Mouse (Mus musculus) midbrain, postnatal 0 days (tissue): Measurements from ENCODE around the gene Ubxn6. TPM values are rescaled to one million over a fixed set of nuclear protein-coding genes. Genes with fewer than 3 reads are reported as not detected.
"Not testable (repeated sequence)": the region's sequence is repeated elsewhere in the genome, so short reads cannot be mapped to it uniquely, and the experiment has no call there.

Source experiments
- ATAC-seq: fragments of 200-750 bp; cut with Nextera tagmentation; 2 replicates; pipeline ENCODE4 v1.8.0; 2017; ENCODE audit warnings: moderate number of reproducible peaks, mild to moderate bottlenecking, moderate TSS enrichment, moderate library complexity; ENCODE audit not compliant: low FRiP score
- DNase-seq: peaks from one replicate; pipeline ENCODE4 v3.0.0-alpha.2; 2015; ENCODE audit warnings: low spot score
- H3K27ac ChIP-seq: fragments of 300-500 bp; sonication (generic); 2 replicates; pipeline ENCODE4 v1.5.1; 2014; ENCODE audit warnings: low read depth, mild to moderate bottlenecking, low read length, mixed read lengths
- H3K27me3 ChIP-seq: fragments of 300-500 bp; sonication (generic); 2 replicates; pipeline ENCODE4 v1.6.1; 2014; ENCODE audit warnings: low read length, control low read depth, mixed read lengths; ENCODE audit not compliant: insufficient read depth
- H3K36me3 ChIP-seq: fragments of 300-500 bp; sonication (generic); 2 replicates; pipeline ENCODE4 v1.6.1; 2014; ENCODE audit warnings: low read length, control low read depth, mixed read lengths; ENCODE audit not compliant: insufficient read depth
- H3K4me1 ChIP-seq: fragments of 300-500 bp; sonication (generic); 2 replicates; pipeline ENCODE4 v1.6.1; 2014; ENCODE audit warnings: mild to moderate bottlenecking, control low read depth, antibody characterized with exemption, low read length, mixed read lengths; ENCODE audit not compliant: insufficient read depth
- H3K4me2 ChIP-seq: fragments of 300-500 bp; sonication (generic); 2 replicates; pipeline ENCODE4 v1.6.1; 2014; ENCODE audit warnings: low read depth, mild to moderate bottlenecking, low read length, mixed read lengths; ENCODE audit not compliant: poor library complexity, severe bottlenecking
- H3K4me3 ChIP-seq: fragments of 300-500 bp; sonication (generic); 2 replicates; pipeline ENCODE4 v1.5.1; 2014; ENCODE audit warnings: low read depth, mild to moderate bottlenecking, low read length, moderate library complexity
- H3K9ac ChIP-seq: fragments of 300-500 bp; sonication (generic); replicated peaks from 2 replicates; pipeline ENCODE4 v1.6.1; 2014; ENCODE audit warnings: mild to moderate bottlenecking, low read length, moderate library complexity, mixed read lengths; ENCODE audit not compliant: poor library complexity, severe bottlenecking
- H3K9me3 ChIP-seq: fragments of 300-500 bp; sonication (generic); 2 replicates; pipeline ENCODE4 v1.6.1; 2016; ENCODE audit warnings: low read length, control low read depth
- CTCF ChIP-seq: IDR thresholded peaks from 2 replicates; pipeline ENCODE4 v1.5.1; 2016; ENCODE audit warnings: antibody characterized with exemption, mild to moderate bottlenecking
- WGBS: fragments of 180-500 bp; shearing (Covaris S2); extraction: QIAGEN DNeasy Blood & Tissue Kit; methylation state at CpG from one replicate; pipeline ENCODE4 v1.1.7; 2014; 5-methylcytosine and 5-hydroxymethylcytosine counted together
- polyA plus RNA-seq: library from polyadenylated mRNA; unstranded; fragments of >200 nt; fragmentation: Nextera tagmentation; extraction: Ambion mirVana; gene quantifications from 2 replicates; pipeline ENCODE4 v1.2.1, GENCODE M21; 2015
- total RNA-seq: library from RNA; depleted of rRNA; stranded (reverse); fragments of >200 nt; gene quantifications from 2 replicates; pipeline ENCODE4 v1.2.3, GENCODE M21; 2014

The Ubxn6 gene
- total and polyA plus RNA-seq, 2 experiments from 2014 or later: 76.9 to 84.8 TPM

- H3K4me1 ChIP-seq: peaks cover 10% of the 10 kb centered on the region; the same call in 1 of the 2 replicates
- no peak overlapping the region for H3K27ac ChIP-seq
- TF ChIP-seq CTCF: no peak
- no peaks in the 10 kb centered on the region for H3K9me3 ChIP-seq
- no peak overlapping the region for H3K9ac ChIP-seq
- DNase-seq (no peak), ATAC-seq (no peak)
- H3K4me3 ChIP-seq: no peak overlapping the region
- H3K27me3 ChIP-seq: no peaks in the 10 kb centered on the region
- H3K36me3 ChIP-seq: peaks cover 52% of the 10 kb centered on the region
- H3K4me2 ChIP-seq: no peak overlapping the region
Measured at GRCm38 (mm10) chr17:56071126-56071525, 3.7 kb downstream of the Ubxn6 start.

GRCm38 (mm10) chr17:56069066-56069465 lies 5.8 kb downstream of the Ubxn6 start:
- no peak overlapping the region for H3K4me3 ChIP-seq
- WGBS: 96% methylated on average over 14 of the region's 14 CpGs
- H3K36me3 ChIP-seq: peaks cover 60% of the 10 kb centered on the region
- no peak for TF ChIP-seq CTCF
- no peak overlapping the region for H3K27ac ChIP-seq
- no peaks in the 10 kb centered on the region for H3K9me3 ChIP-seq
- peaks cover 3% of the 10 kb centered on the region; the same call in 1 of the 2 replicates for H3K4me1 ChIP-seq
- H3K27me3 ChIP-seq: no peaks in the 10 kb centered on the region
- no peak overlapping the region for H3K9ac ChIP-seq
- ATAC-seq (no peak), DNase-seq (no peak)
- H3K4me2 ChIP-seq: no peak overlapping the region

GRCm38 (mm10) chr17:56066451-56066850 lies 8.4 kb downstream of the Ubxn6 start:
- Histone ChIP-seq H3K9ac (no peak overlapping the region), H3K9me3 (no peaks in the 10 kb centered on the region), H3K27me3 (no peaks in the 10 kb centered on the region), H3K4me1 (no peaks in the 10 kb centered on the region), H3K4me2 (no peak overlapping the region), H3K36me3 (peaks cover 55% of the 10 kb centered on the region), H3K27ac (no peak overlapping the region), H3K4me3 (no peak overlapping the region)
- no peak for TF ChIP-seq CTCF
- ATAC-seq (no peak), DNase-seq (no peak)

GRCm38 (mm10) chr17:56065715-56066114 lies 9.1 kb downstream of the Ubxn6 start:
- H3K36me3 ChIP-seq: peaks cover 49% of the 10 kb centered on the region
- peak; percentile 40 for TF ChIP-seq CTCF
- not testable (repeated sequence) for H3K4me1 ChIP-seq, H3K9ac ChIP-seq, H3K27me3 ChIP-seq, H3K4me2 ChIP-seq, DNase-seq, H3K27ac ChIP-seq, H3K4me3 ChIP-seq, ATAC-seq, H3K9me3 ChIP-seq
- 88% methylated on average over 6 of the region's 6 CpGs for WGBS

GRCm38 (mm10) chr17:56062081-56062480 lies 12.7 kb downstream of the Ubxn6 start:
- ATAC-seq (no peak), DNase-seq (no peak)
- Histone ChIP-seq H3K9ac (no peak overlapping the region), H3K4me1 (no peaks in the 10 kb centered on the region), H3K4me3 (no peak overlapping the region), H3K9me3 (no peaks in the 10 kb centered on the region), H3K4me2 (no peak overlapping the region), H3K27me3 (no peaks in the 10 kb centered on the region), H3K36me3 (peaks cover 16% of the 10 kb centered on the region), H3K27ac (no peak overlapping the region)
- TF ChIP-seq CTCF: no peak
- WGBS: 97% methylated on average over 7 of the region's 7 CpGs

GRCm38 (mm10) chr17:56057381-56058120 lies 17.3 kb downstream of the Ubxn6 start:
- DNase-seq (no peak), ATAC-seq (no peak)
- 80% methylated on average over 11 of the region's 11 CpGs for WGBS
- TF ChIP-seq CTCF: no peak; the same call in 1 of the 2 replicates
- Histone ChIP-seq H3K4me3 (no peak overlapping the region), H3K36me3 (peaks cover 4% of the 10 kb centered on the region), H3K9me3 (no peaks in the 10 kb centered on the region), H3K27ac (no peak overlapping the region), H3K9ac (no peak overlapping the region), H3K4me1 (no peaks in the 10 kb centered on the region), H3K4me2 (no peak overlapping the region), H3K27me3 (no peaks in the 10 kb centered on the region)
